Mouse (Mus musculus) intestine, embryonic 14.5 days (tissue): ENCODE measurements around the gene Btla. TPM values are rescaled to one million over a fixed set of nuclear protein-coding genes. Genes with fewer than 3 reads are reported as not detected.

Source experiments
- ATAC-seq: fragments of 200-750 bp; cut with Nextera tagmentation; replicated peaks from 2 replicates; pipeline ENCODE4 v1.8.0; 2017; ENCODE audit warnings: low read depth, moderate number of reproducible peaks, moderate TSS enrichment, moderate library complexity; ENCODE audit not compliant: low FRiP score, low TSS enrichment
- DNase-seq: peaks from one replicate; pipeline ENCODE4 v3.0.0-alpha.2; 2018; ENCODE audit warnings: low spot score
- H3K27ac ChIP-seq: fragments of 300-500 bp; sonication (generic); 2 replicates; pipeline ENCODE4 v1.5.1; 2014; ENCODE audit warnings: low read depth, mild to moderate bottlenecking, control low read depth
- H3K27me3 ChIP-seq: fragments of 300-500 bp; sonication (generic); replicated peaks from 2 replicates; pipeline ENCODE4 v1.6.1; 2014; ENCODE audit warnings: low read length, control low read depth; ENCODE audit not compliant: control insufficient read depth, insufficient read depth
- H3K36me3 ChIP-seq: fragments of 300-500 bp; sonication (generic); 2 replicates; pipeline ENCODE4 v1.6.1; 2014; ENCODE audit warnings: low read length, control low read depth; ENCODE audit not compliant: control insufficient read depth, insufficient read depth
- H3K4me1 ChIP-seq: fragments of 300-500 bp; sonication (generic); replicated peaks from 2 replicates; pipeline ENCODE4 v1.6.1; 2014; ENCODE audit warnings: low read length, control low read depth, mixed read lengths; ENCODE audit not compliant: control insufficient read depth, insufficient read depth
- H3K4me2 ChIP-seq: fragments of 300-500 bp; sonication (generic); 2 replicates; pipeline ENCODE4 v1.6.1; 2014; ENCODE audit warnings: low read length
- H3K4me3 ChIP-seq: fragments of 300-500 bp; sonication (generic); 2 replicates; pipeline ENCODE4 v1.5.1; 2014; ENCODE audit warnings: low read depth, low read length, control low read depth, mixed read lengths
- H3K9ac ChIP-seq: fragments of 300-500 bp; sonication (generic); 2 replicates; pipeline ENCODE4 v1.6.1; 2014; ENCODE audit warnings: mild to moderate bottlenecking, low read length
- H3K9me3 ChIP-seq: fragments of 300-500 bp; sonication (generic); 2 replicates; pipeline ENCODE4 v1.6.1; 2016; ENCODE audit warnings: low read length, control low read depth; ENCODE audit not compliant: control insufficient read depth
- WGBS: fragments of 180-500 bp; shearing (Covaris S2); extraction: QIAGEN DNeasy Blood & Tissue Kit; methylation state at CpG from one replicate; pipeline ENCODE4 v1.1.7; 2014; 5-methylcytosine and 5-hydroxymethylcytosine counted together
- polyA plus RNA-seq: library from polyadenylated mRNA; unstranded; fragments of >200 nt; fragmentation: Nextera tagmentation; extraction: Ambion mirVana; gene quantifications from 2 replicates; pipeline ENCODE4 v1.2.1, GENCODE M21; 2014

Btla gene
- polyA plus RNA-seq, 1 experiment from 2014 or later, result 0.39 TPM

DNA sequence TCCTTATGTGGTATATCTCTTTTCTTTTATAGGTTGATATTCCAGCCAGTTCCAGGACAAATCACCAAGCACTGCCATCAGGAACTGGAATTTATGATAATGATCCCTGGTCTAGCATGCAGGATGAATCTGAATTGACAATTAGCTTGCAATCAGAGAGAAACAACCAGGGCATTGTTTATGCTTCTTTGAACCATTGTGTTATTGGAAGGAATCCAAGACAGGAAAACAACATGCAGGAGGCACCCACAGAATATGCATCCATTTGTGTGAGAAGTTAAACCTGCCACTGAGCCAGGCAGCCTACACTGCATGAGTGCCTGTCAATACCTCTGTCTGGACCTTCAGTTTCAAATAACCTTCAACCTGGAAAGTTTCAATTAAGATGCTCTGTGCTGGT, 26.2 kb downstream of the Btla start:
- H3K4me1 ChIP-seq, result no peaks in the 10 kb centered on the region
- DNase-seq (no peak), ATAC-seq (no peak)

DNA sequence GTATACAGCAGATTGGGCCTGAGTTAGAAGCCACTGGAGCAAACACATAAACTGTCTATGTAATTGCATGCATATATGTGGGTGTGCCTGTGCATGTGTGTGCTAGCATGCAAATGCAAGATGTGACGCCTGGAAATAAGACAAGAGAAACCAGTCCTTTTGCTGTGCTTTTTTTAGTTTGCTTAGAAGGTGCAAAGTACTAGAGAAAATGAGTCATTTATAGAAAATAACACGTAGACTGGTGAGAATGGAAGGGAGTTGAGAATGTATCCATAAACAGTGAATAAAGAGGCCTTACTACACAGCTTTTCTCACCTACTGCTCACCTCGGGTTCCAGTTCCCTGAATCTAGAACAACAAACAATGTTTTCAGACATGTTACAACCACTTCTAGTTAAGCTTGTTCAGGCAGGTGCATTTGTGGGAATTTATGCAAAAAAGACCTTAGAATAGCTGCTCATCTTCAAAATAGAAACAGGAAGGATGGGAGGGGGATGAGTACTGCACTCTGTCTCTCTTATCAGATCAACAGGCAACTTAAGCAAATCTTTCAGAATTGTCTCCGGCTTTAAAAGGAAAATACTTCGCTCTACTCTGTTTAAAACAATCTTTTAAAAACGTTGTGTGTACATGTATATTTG, 27.8 kb downstream of the Btla start:
- no peaks in the 10 kb centered on the region for H3K27me3 ChIP-seq
- no peak overlapping the region for H3K9ac ChIP-seq
- no peak for DNase-seq
- no peak overlapping the region for H3K27ac ChIP-seq
- H3K36me3 ChIP-seq, result no peaks in the 10 kb centered on the region
- H3K9me3 ChIP-seq, result no peaks in the 10 kb centered on the region
- no peaks in the 10 kb centered on the region for H3K4me1 ChIP-seq
- WGBS, result 80% methylated on average over 6 of the region's 6 CpGs
- ATAC-seq, result no peak
- H3K4me2 ChIP-seq, result no peak overlapping the region
- no peak overlapping the region for H3K4me3 ChIP-seq

More for the DNA sequence above, 26.2 kb downstream of the Btla start:
- H3K27ac ChIP-seq, result no peak overlapping the region
- H3K4me2 ChIP-seq, result no peak overlapping the region
- H3K9ac ChIP-seq, result no peak overlapping the region
- no peaks in the 10 kb centered on the region for H3K9me3 ChIP-seq
- H3K36me3 ChIP-seq, result no peaks in the 10 kb centered on the region
- H3K27me3 ChIP-seq, result no peaks in the 10 kb centered on the region
- H3K4me3 ChIP-seq, result no peak overlapping the region

DNA sequence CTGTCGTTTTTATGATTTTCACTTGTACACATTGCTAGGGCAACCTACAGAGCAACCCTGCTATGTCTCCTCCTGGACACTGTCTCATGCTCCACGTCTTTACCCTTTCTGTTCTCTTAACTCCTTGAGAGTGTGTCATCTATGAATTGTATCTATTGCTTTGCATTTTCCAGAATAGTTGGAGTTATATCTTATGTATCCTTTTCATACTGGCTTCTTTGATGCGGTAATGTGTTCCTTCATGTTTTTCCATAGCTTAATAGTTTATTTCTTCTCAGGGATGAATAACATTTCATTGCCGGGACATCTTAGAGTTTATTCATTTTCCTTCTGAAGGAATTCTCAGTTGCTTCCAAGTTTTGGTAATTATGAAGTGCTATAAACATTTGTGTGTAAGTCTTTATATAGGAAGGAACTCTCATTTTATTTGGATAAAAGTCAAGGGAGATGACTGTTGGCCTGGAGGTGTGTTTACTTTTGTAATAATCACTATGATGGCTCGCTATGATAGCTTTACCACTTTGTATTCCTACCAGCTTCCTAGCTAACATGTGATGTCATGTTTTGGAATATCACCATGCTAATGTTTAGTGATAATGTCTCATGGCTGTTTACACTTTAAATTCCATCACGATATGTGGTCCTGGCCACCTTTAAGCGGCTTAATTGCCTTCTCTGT, 31.2 kb downstream of the Btla start:
- no peak for DNase-seq
- WGBS, result 64% methylated on average over 7 of the region's 7 CpGs

DNA sequence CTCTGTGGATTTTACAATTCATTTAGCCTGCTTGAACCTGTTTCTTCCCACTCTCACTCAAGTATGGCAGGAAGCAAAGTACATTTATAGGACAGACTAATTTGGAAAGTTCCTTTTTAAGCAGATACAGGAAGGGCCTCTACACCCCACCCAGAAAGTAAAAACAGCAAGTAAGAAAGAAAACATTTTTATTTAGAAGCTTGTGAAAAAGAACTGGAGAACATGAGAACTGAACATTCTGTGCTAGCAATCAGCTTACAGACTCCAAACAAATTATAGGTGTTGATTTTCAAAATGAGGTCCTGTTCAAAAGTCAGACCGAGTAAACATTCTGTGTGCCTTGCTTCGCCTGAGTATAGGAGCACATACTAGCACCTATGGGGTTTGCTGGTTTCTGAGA, 32.8 kb downstream of the Btla start:
- no peak overlapping the region for H3K9ac ChIP-seq
- H3K9me3 ChIP-seq, result no peaks in the 10 kb centered on the region
- DNase-seq, result no peak
- H3K36me3 ChIP-seq, result no peaks in the 10 kb centered on the region
- no peak overlapping the region for H3K4me3 ChIP-seq
- WGBS, result 80% methylated on average over 2 of the region's 2 CpGs
- no peak for ATAC-seq
- no peak overlapping the region for H3K27ac ChIP-seq
- no peak overlapping the region for H3K4me2 ChIP-seq
- H3K27me3 ChIP-seq, result no peaks in the 10 kb centered on the region
- H3K4me1 ChIP-seq, result no peaks in the 10 kb centered on the region

More for the DNA sequence above, 31.2 kb downstream of the Btla start:
- Histone ChIP-seq H3K4me3 (no peak overlapping the region), H3K27me3 (no peaks in the 10 kb centered on the region), H3K9ac (no peak overlapping the region), H3K4me2 (no peak overlapping the region), H3K4me1 (no peaks in the 10 kb centered on the region), H3K27ac (no peak overlapping the region), H3K9me3 (no peaks in the 10 kb centered on the region), H3K36me3 (no peaks in the 10 kb centered on the region)
- no peak for ATAC-seq

DNA sequence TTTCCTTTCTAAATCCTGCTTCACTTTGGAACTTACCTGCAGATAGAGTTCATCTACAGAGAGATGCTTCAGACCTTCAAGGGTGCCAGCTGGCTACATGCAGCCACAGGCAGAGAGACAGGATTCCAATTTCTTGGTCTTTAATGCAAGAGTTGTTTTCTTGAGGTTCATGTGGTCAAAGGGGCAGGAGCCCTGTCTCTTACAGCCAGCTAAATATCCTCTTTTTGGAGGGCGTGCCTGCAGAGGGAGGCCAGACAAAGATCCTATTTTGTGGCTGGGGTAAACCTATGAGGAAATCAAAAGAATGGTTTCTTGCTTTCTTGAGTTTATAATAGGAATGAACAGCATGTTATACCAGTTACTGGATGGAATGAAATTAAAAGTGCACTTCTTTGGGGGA, 33.5 kb downstream of the Btla start:
- no peaks in the 10 kb centered on the region for H3K9me3 ChIP-seq
- no peaks in the 10 kb centered on the region for H3K36me3 ChIP-seq
- no peaks in the 10 kb centered on the region for H3K27me3 ChIP-seq
- no peak for DNase-seq
- no peaks in the 10 kb centered on the region for H3K4me1 ChIP-seq
- no peak for ATAC-seq
- no peak overlapping the region for H3K9ac ChIP-seq
- WGBS, result 66% methylated on average over 1 of the region's 1 CpGs
- no peak overlapping the region for H3K4me2 ChIP-seq
- no peak overlapping the region for H3K4me3 ChIP-seq
- H3K27ac ChIP-seq, result no peak overlapping the region

DNA sequence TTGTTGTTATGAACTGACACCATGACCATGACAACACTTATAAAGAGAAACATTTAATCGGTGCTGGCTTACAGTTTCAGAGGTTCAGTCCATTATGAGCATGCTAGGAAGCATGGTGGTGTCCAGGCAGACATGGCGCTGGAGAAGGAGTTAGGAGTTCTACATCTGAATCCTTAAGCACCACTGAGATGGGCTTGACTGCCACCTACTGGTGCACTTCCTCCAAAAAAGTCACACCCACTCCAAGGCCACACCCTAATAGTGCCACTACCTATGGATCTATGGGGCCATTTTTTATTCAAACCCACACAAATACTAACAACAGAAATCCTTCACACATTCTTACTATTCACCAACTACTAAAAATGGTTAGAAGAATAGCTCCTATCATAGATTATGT, 35.5 kb downstream of the Btla start:
- Histone ChIP-seq H3K4me3 (no peak overlapping the region), H3K9ac (no peak overlapping the region), H3K27ac (no peak overlapping the region), H3K36me3 (no peaks in the 10 kb centered on the region), H3K4me1 (no peaks in the 10 kb centered on the region), H3K9me3 (no peaks in the 10 kb centered on the region), H3K27me3 (no peaks in the 10 kb centered on the region), H3K4me2 (no peak overlapping the region)
- DNase-seq, result no peak
- no peak for ATAC-seq
- 94% methylated on average over 2 of the region's 2 CpGs for WGBS

DNA sequence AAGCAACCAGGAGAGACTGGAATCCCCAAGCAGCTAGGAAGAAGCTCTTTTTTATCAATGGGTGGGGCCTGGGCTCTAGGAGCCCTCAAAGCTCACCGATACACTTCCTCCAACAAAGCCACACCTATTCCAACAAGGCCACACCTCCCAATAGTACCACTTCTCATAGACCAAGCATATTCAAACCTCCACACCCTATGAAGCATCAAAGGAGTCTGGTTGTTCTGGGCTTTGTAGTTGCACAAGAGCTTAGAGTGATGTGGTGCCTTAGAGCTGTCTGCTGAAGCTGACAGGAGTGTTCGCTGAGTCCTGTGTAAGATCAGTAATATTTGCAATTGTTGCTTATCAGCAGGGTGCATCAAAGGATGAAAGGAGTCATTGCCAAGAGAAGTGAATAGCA, 37.2 kb downstream of the Btla start:
- no peak for ATAC-seq
- Histone ChIP-seq H3K36me3 (no peaks in the 10 kb centered on the region), H3K27me3 (no peaks in the 10 kb centered on the region), H3K4me1 (no peaks in the 10 kb centered on the region), H3K4me2 (no peak overlapping the region), H3K9ac (no peak overlapping the region), H3K9me3 (no peaks in the 10 kb centered on the region), H3K27ac (no peak overlapping the region), H3K4me3 (no peak overlapping the region)
- DNase-seq, result no peak
- 75% methylated on average over 2 of the region's 2 CpGs for WGBS

DNA sequence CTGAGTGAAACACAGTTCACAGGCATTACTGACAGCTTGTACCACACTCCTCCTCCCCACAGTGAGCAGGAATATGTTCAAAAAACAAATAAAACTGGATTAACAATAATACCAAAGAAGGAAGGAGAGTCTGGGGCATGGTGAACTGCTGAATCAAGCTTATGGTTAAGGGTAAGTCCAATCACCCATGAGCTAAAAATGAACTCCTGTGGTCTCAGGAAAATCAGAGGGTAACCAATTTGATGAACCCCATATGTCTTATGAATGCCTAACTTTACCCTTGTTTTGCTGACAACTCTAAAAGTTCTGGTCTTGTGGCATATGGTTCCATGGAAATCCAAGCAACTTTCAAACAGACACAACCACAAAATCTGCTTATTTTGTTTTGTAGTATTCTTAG, 37.9 kb downstream of the Btla start:
- H3K27me3 ChIP-seq, result no peaks in the 10 kb centered on the region
- ATAC-seq, result no peak
- H3K9ac ChIP-seq, result no peak overlapping the region
- no peaks in the 10 kb centered on the region for H3K9me3 ChIP-seq
- H3K4me1 ChIP-seq, result no peaks in the 10 kb centered on the region
- no peak overlapping the region for H3K27ac ChIP-seq
- no peak for DNase-seq
- no peak overlapping the region for H3K4me3 ChIP-seq
- H3K4me2 ChIP-seq, result no peak overlapping the region
- H3K36me3 ChIP-seq, result no peaks in the 10 kb centered on the region

DNA sequence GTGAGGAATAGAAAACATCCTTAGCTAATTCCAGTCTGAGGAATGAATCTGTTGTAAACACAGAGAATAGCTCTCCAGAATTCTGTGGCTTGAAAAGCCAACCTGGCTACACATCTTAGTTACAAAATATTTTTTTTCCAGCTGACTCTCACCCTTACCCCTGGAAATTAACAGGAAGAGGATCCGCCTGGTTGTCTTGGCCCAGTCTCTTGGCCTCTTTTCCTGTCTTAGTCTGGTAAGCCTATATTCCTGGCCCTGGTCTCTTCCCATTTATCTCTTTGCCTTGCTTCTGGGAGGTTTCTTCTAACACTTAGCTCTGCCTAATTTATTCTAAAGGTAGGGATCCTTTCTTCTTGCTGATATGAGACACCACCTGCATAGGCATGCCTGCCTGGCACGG, 45.8 kb downstream of the Btla start:
- Histone ChIP-seq H3K4me3 (no peak overlapping the region), H3K9ac (no peak overlapping the region), H3K27me3 (no peaks in the 10 kb centered on the region), H3K4me2 (no peak overlapping the region), H3K4me1 (no peaks in the 10 kb centered on the region), H3K27ac (no peak overlapping the region), H3K36me3 (no peaks in the 10 kb centered on the region), H3K9me3 (no peaks in the 10 kb centered on the region)
- no peak for ATAC-seq
- 72% methylated on average over 2 of the region's 2 CpGs for WGBS
- DNase-seq, result no peak
